Mouse (Mus musculus) gastrocnemius, postnatal 25 days (tissue): ENCODE results near the gene Macrod2. TPM values are rescaled to one million over a fixed set of nuclear protein-coding genes. Genes with fewer than 3 reads are reported as not detected.

Source experiments
- DNase-seq: peaks from one replicate; pipeline ENCODE4 v3.0.0; 2022
- total RNA-seq, 2 experiments: library from RNA; stranded (reverse); gene quantifications; 1 replicate in 1 of 2; 2 replicates in 1 of 2; pipeline ENCODE4 v1.2.3; 2021

Gene Macrod2
- total RNA-seq, 2 experiments from 2014 or later: 12.7 to 17.0 TPM

- no peak for DNase-seq
Observed at GRCm38 (mm10) chr2:142373978-142374377, 1978.9 kb downstream of the Macrod2 start.

DNA sequence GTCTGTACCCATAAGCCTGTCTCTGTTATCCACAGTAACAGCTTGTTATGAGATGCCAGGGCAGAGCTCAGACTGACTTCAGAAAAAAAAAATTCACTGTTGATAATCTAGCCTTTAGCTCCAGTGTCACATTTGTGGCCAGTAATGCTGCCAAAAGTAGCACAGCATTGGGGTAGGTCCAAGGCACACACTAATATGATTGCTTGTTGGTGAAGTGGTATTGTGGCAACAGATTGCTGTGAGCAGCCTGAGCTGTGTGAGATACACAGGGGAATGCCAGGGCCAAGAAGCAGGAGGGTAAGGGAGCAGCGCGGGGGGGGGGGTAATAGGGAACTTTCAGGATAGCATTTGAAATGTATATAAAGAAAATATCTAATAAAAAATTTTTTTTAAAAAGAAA is 1985.5 kb downstream of the Macrod2 start:
- DNase-seq: no peak

- DNase-seq: no peak
Observed at GRCm38 (mm10) chr2:142381081-142381579, 1986.0 kb downstream of the Macrod2 start.

- DNase-seq: no peak
Observed at GRCm38 (mm10) chr2:142393546-142393945, 1998.4 kb downstream of the Macrod2 start.

DNA sequence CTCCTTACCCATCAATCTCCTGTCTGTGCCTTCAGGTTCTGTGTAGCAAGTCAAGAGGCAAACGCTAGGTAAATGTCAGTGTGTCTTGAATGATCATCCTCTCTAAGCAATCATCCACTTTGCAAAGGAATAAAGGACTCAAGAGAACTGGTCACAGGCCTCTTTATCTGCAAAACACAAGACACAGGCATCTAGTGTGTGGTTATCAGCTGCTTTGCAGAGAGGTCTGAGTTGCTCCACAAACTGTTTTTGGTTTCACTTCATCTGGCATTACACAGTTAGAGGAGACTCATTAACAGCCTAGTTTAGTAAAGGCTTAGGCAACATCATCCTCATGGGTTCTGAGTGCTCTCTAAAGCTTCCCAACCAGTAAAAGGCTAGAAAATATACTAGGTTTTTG is 2004.4 kb downstream of the Macrod2 start:
- DNase-seq: no peak

DNA sequence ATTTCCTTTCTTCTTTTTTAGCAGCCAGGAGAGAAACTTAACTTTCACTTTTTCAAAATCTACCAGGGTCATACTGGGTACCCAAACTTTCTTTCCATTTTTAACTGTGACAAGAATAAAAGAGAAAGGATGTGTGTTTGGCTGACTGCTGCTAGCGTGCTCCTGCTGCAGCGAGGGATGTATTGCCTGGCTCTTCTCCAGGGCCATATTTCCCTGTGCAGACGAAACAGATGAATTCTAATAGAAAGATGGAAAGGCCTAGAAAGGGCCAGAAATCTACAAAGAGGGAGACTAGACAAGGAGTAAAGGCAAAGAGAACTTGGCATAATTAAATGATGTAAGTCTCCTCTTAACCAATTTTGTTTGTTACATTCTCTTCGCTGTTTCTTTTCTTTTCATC is 2005.7 kb downstream of the Macrod2 start:
- DNase-seq: no peak

DNA sequence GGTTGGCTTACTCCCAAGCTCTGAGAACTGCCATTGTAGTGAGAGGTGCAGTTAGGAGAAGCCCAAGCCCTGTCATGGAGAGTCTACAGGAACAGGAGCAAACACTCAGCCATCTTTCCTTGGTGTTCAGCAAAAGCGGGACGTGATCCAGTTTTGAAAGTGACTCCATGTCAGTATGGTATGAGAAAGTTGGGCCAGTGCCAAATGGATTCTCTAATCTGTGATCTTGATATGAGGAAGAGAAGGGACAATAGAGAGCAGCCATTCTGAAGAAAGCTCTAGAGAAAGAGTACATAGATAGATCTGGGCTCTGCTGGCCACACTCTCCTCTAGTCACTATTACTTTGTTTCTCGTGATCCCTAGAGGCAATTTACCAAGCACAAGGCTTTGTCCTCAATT is 2006.2 kb downstream of the Macrod2 start:
- no peak for DNase-seq

DNA sequence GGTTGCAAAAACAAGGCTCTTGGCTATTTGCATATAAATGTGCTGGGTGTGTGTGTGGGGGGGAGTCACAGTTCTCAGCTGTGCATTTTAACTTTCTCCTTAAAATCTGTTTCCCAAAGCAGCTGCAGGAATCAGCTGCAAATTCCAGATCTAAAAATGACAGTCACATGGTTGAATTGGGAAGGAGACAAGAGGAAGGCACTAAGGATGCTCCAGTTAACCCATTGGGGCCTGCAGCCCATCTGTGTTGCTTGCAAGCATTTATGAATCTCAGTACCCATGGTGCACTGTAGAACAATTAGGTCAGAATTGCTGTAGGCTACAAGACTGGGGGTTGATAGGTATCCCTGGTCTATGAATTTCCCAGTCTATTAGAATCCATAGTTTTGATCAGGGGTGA is 2008.3 kb downstream of the Macrod2 start:
- DNase-seq: no peak

DNA sequence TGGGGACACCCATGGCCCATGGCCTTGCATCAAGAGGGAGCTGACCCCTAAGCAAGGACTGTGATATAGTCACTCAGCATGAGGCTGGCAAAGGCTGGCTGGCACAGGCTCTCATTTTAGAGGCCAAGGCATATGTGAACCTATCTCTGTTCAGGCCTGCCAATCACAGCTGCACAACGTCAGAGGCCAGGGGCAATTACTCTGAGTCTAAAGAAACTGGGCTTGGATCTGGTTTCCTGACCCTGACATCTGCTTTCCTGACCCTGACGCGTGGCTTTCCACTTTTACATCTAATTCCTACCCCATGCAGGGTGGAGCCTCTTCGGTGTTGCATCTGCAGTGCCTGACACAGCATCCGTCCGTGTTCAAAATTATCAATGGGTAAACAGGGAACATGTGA is 2009.2 kb downstream of the Macrod2 start:
- DNase-seq: no peak

DNA sequence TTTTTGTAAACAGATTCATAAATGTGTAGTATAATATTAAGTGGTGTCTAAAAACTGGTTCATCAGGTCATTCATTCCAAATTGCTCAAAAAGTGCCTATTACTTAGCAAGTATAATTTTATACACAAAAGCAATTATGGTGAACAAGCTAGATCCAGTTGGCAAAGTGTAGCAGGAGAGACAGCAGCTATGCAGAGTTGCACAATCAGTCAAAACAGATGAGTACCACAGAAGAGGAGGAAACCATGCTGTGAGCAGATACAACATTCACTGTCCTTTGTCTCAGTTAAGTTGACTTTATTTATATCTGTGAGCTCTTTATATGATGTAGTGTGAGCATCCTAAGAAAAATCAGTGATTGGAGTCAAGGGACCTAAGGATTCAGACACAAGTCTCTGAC is 2012.2 kb downstream of the Macrod2 start:
- DNase-seq: no peak

- DNase-seq: no peak
Observed at GRCm38 (mm10) chr2:142410124-142410523, 2015.0 kb downstream of the Macrod2 start.

- DNase-seq: no peak
Observed at GRCm38 (mm10) chr2:142433126-142433525, 2038.0 kb downstream of the Macrod2 start.

- no peak for DNase-seq
Observed at GRCm38 (mm10) chr2:142434731-142435130, 2039.6 kb downstream of the Macrod2 start.

DNA sequence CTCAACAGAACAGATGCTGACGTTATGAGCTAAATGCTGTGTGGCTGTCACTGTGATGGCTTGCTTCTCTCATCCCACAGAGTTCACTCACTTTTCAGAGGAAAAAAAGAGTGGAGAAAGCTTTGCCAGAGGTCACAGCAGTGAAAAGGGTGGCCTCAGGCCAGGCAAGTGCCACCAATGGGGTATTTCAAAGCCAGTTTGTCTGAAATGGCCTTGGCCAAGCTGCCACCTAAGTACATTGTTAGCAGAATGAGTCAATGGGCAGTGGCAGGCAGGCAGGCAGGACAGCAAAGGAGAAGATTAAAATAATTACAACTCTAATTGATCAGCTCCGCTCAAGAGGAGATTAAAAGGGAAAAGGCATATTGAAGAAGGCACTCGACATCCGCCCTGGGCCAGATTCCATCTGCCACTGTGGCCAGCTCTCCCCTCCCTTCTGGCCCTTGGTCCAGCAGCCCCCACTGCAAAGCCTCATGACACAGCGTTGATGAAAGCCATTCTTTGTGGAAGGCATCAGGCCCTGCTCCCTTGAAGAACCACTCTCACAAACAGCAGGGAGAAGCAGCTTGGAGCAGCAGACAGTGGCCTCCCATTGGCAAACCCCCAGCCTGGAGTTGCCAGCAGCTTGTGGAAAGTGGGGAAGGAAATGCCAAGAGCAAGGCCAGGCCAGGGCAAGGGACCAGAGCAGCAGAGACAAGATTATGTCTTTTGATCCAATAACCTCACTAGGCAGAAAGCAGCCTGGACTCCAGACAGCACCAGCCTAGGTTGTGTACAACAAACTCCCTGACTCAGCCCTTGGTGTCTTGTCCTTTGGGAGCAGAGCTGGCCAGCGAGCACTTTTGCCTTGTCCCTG is 2042.7 kb downstream of the Macrod2 start:
- DNase-seq: peak; percentile 75

Other genes with a start within 250 kb of the Macrod2 start
- not detected for gene Gm17374, start 243.3 kb upstream of the Macrod2 start, total RNA-seq
- gene Esf1, start 224.7 kb upstream of the Macrod2 start, total RNA-seq: 10 to 100 TPM; 10.8 to 11.7 TPM
- gene Ndufaf5, start 224.7 kb upstream of the Macrod2 start, total RNA-seq: 10 to 100 TPM; 37.5 to 41.7 TPM
- under 1 TPM; 0.20 to 0.24 TPM for gene Sel1l2, start 5.6 kb upstream of the Macrod2 start, total RNA-seq